Mouse (Mus musculus) midbrain, embryonic 16.5 days (tissue): ENCODE measurements at regions not wholly inside any gene's neighbourhood (a gene's known extent, or its start where the extent isn't known, plus 50 kb on each side); places are given as distances from the start of the nearest gene placed in this dataset.

ENCODE experiments used
- ATAC-seq: fragments of 200-750 bp; cut with Nextera tagmentation; 2 replicates; pipeline ENCODE4 v1.8.0; 2017; ENCODE audit warnings: moderate TSS enrichment
- H3K27ac ChIP-seq: fragments of 300-500 bp; sonication (generic); 2 replicates; pipeline ENCODE4 v1.5.1; 2014; ENCODE audit warnings: mild to moderate bottlenecking, low read length, mixed read lengths
- H3K27me3 ChIP-seq: fragments of 300-500 bp; sonication (generic); 2 replicates; pipeline ENCODE4 v1.6.1; 2014; ENCODE audit warnings: low read depth, low read length, mixed read lengths; ENCODE audit not compliant: control insufficient read depth, insufficient read depth
- H3K36me3 ChIP-seq: fragments of 300-500 bp; sonication (generic); 2 replicates; pipeline ENCODE4 v1.6.1; 2014; ENCODE audit warnings: mild to moderate bottlenecking, low read length, moderate library complexity, mixed read lengths; ENCODE audit not compliant: control insufficient read depth, insufficient read depth
- H3K4me1 ChIP-seq: fragments of 300-500 bp; sonication (generic); 2 replicates; pipeline ENCODE4 v1.6.1; 2014; ENCODE audit warnings: mild to moderate bottlenecking, low read length, mixed read lengths; ENCODE audit not compliant: control insufficient read depth, insufficient read depth
- H3K4me2 ChIP-seq: fragments of 300-500 bp; sonication (generic); 2 replicates; pipeline ENCODE4 v1.6.1; 2014; ENCODE audit warnings: mild to moderate bottlenecking, low read length, mixed read lengths
- H3K4me3 ChIP-seq: fragments of 300-500 bp; sonication (generic); 2 replicates; pipeline ENCODE4 v1.5.1; 2014; ENCODE audit warnings: low read depth, mild to moderate bottlenecking, low read length, moderate library complexity, mixed read lengths
- H3K9ac ChIP-seq: fragments of 300-500 bp; sonication (generic); 2 replicates; pipeline ENCODE4 v1.6.1; 2014; ENCODE audit warnings: low read depth, low read length, mixed read lengths
- H3K9me3 ChIP-seq: fragments of 300-500 bp; sonication (generic); replicated peaks from 2 replicates; pipeline ENCODE4 v1.6.1; 2014; ENCODE audit warnings: mild to moderate bottlenecking, low read length, mixed read lengths; ENCODE audit not compliant: control insufficient read depth, poor library complexity, severe bottlenecking
- WGBS: fragments of 180-500 bp; shearing (Covaris S2); extraction: QIAGEN DNeasy Blood & Tissue Kit; methylation state at CpG from one replicate; pipeline ENCODE4 v1.1.7; 2014; 5-methylcytosine and 5-hydroxymethylcytosine counted together

- no peaks in the 10 kb centered on the region for H3K4me1 ChIP-seq
- no peak overlapping the region for H3K4me3 ChIP-seq
- H3K27ac ChIP-seq = no peak overlapping the region
- ATAC-seq = no peak
- H3K9ac ChIP-seq = no peak overlapping the region
- WGBS = 36% methylated on average over 14 of the region's 14 CpGs
- no peaks in the 10 kb centered on the region for H3K9me3 ChIP-seq
- no peaks in the 10 kb centered on the region for H3K27me3 ChIP-seq
- no peak overlapping the region for H3K4me2 ChIP-seq
- no peaks in the 10 kb centered on the region for H3K36me3 ChIP-seq
Observed at GRCm38 (mm10) chr17:10037799-10038445, 281.7 kb downstream of the Qk start.

GRCm38 (mm10) chr17:10033510-10033909, 286.1 kb downstream of the Qk start:
- Histone ChIP-seq H3K27ac (no peak overlapping the region), H3K4me2 (no peak overlapping the region), H3K36me3 (no peaks in the 10 kb centered on the region), H3K4me1 (no peaks in the 10 kb centered on the region), H3K27me3 (no peaks in the 10 kb centered on the region), H3K9me3 (no peaks in the 10 kb centered on the region), H3K4me3 (no peak overlapping the region), H3K9ac (no peak overlapping the region)
- ATAC-seq = no peak
- 55% methylated on average over 4 of the region's 4 CpGs for WGBS

GRCm38 (mm10) chr17:10031033-10031432, 288.6 kb downstream of the Qk start:
- no peaks in the 10 kb centered on the region for H3K9me3 ChIP-seq
- 83% methylated on average over 3 of the region's 3 CpGs for WGBS
- H3K36me3 ChIP-seq = no peaks in the 10 kb centered on the region
- ATAC-seq = no peak
- no peak overlapping the region for H3K4me2 ChIP-seq
- no peak overlapping the region for H3K9ac ChIP-seq
- no peaks in the 10 kb centered on the region for H3K27me3 ChIP-seq
- no peaks in the 10 kb centered on the region for H3K4me1 ChIP-seq
- H3K4me3 ChIP-seq = no peak overlapping the region
- H3K27ac ChIP-seq = no peak overlapping the region

- Histone ChIP-seq H3K36me3 (no peaks in the 10 kb centered on the region), H3K9me3 (no peaks in the 10 kb centered on the region), H3K27me3 (no peaks in the 10 kb centered on the region), H3K27ac (no peak overlapping the region), H3K9ac (no peak overlapping the region), H3K4me2 (no peak overlapping the region), H3K4me1 (no peaks in the 10 kb centered on the region), H3K4me3 (no peak overlapping the region)
- no peak for ATAC-seq
Observed at GRCm38 (mm10) chr17:10026770-10027169, 292.9 kb downstream of the Qk start.

- H3K27me3 ChIP-seq = no peaks in the 10 kb centered on the region
- no peaks in the 10 kb centered on the region for H3K36me3 ChIP-seq
- no peak for ATAC-seq
- H3K9ac ChIP-seq = no peak overlapping the region
- no peak overlapping the region for H3K27ac ChIP-seq
- H3K4me1 ChIP-seq = no peaks in the 10 kb centered on the region
- no peak overlapping the region for H3K4me3 ChIP-seq
- WGBS = 84% methylated on average over 5 of the region's 5 CpGs
- no peaks in the 10 kb centered on the region for H3K9me3 ChIP-seq
- H3K4me2 ChIP-seq = no peak overlapping the region
Observed at GRCm38 (mm10) chr17:10025212-10025611, 294.4 kb downstream of the Qk start.

GRCm38 (mm10) chr17:10024323-10024722, 295.3 kb downstream of the Qk start:
- Histone ChIP-seq H3K9ac (no peak overlapping the region), H3K9me3 (no peaks in the 10 kb centered on the region), H3K27ac (no peak overlapping the region), H3K36me3 (no peaks in the 10 kb centered on the region), H3K4me3 (no peak overlapping the region), H3K4me1 (no peaks in the 10 kb centered on the region), H3K27me3 (no peaks in the 10 kb centered on the region), H3K4me2 (no peak overlapping the region)
- ATAC-seq = no peak

GRCm38 (mm10) chr17:10012161-10012560, 307.5 kb downstream of the Qk start:
- no peak overlapping the region for H3K4me3 ChIP-seq
- H3K27ac ChIP-seq = no peak overlapping the region
- no peak overlapping the region for H3K9ac ChIP-seq
- no peak overlapping the region for H3K4me2 ChIP-seq
- no peaks in the 10 kb centered on the region for H3K36me3 ChIP-seq
- H3K4me1 ChIP-seq = no peaks in the 10 kb centered on the region
- WGBS = 57% methylated on average over 3 of the region's 3 CpGs
- H3K9me3 ChIP-seq = no peaks in the 10 kb centered on the region
- H3K27me3 ChIP-seq = no peaks in the 10 kb centered on the region
- ATAC-seq = no peak

GRCm38 (mm10) chr17:10011728-10012127, 307.9 kb downstream of the Qk start:
- H3K4me2 ChIP-seq = no peak overlapping the region
- no peak for ATAC-seq
- H3K36me3 ChIP-seq = no peaks in the 10 kb centered on the region
- H3K4me3 ChIP-seq = no peak overlapping the region
- no peaks in the 10 kb centered on the region for H3K9me3 ChIP-seq
- 57% methylated on average over 8 of the region's 8 CpGs for WGBS
- H3K4me1 ChIP-seq = no peaks in the 10 kb centered on the region
- no peaks in the 10 kb centered on the region for H3K27me3 ChIP-seq
- no peak overlapping the region for H3K9ac ChIP-seq
- no peak overlapping the region for H3K27ac ChIP-seq

- no peaks in the 10 kb centered on the region for H3K4me1 ChIP-seq
- no peak overlapping the region for H3K9ac ChIP-seq
- no peaks in the 10 kb centered on the region for H3K27me3 ChIP-seq
- no peaks in the 10 kb centered on the region for H3K36me3 ChIP-seq
- 85% methylated on average over 7 of the region's 7 CpGs for WGBS
- no peak overlapping the region for H3K4me3 ChIP-seq
- H3K9me3 ChIP-seq = no peaks in the 10 kb centered on the region
- no peak overlapping the region for H3K27ac ChIP-seq
- no peak overlapping the region for H3K4me2 ChIP-seq
- no peak for ATAC-seq
Observed at GRCm38 (mm10) chr17:10001071-10001591, 318.5 kb downstream of the Qk start.
